Mouse (Mus musculus): Measurements from ENCODE around the gene Rad51b. TPM values are rescaled to one million over a fixed set of nuclear protein-coding genes. Genes with fewer than 3 reads are reported as not detected.

Rad51b gene
- polyA plus RNA-seq, 1 experiment from 2014 or later = 3.9 TPM

GRCm38 (mm10) chr12:79585336-79585735 is 288.3 kb downstream of the Rad51b start:
- TF ChIP-seq CTCF (IDR thresholded peaks at IDR 0.05; ENCODE audit: low read depth) = no peak
- Histone ChIP-seq H3K36me3 (ENCODE audit: insufficient read depth, low read length) (no peaks in the 10 kb centered on the region), H3K27ac (no peak overlapping the region), H3K9me3 (replicated peaks; ENCODE audit: low read length) (no peaks in the 10 kb centered on the region), H3K9ac (ENCODE audit: low read depth, low read length) (no peak overlapping the region), H3K4me3 (replicated peaks; ENCODE audit: low read depth, low read length) (no peak overlapping the region), H3K4me1 (replicated peaks; ENCODE audit: insufficient read depth, low read length) (peaks cover 3% of the 10 kb centered on the region; the same call in 1 of the 2 replicates), H3K4me2 (ENCODE audit: low read length) (no peak overlapping the region), H3K27me3 (ENCODE audit: insufficient read depth, low read length) (no peaks in the 10 kb centered on the region)
- ATAC-seq (replicated peaks; ENCODE audit: low FRiP score, low read depth) (no peak), DNase-seq (ENCODE audit: low spot score) (no peak)
- WGBS = 88% methylated on average over 2 of the region's 2 CpGs

GRCm38 (mm10) chr12:79588831-79589230 is 291.7 kb downstream of the Rad51b start:
- no peak for TF ChIP-seq CTCF (IDR thresholded peaks at IDR 0.05; ENCODE audit: low read depth)
- H3K36me3 ChIP-seq (ENCODE audit: insufficient read depth, low read length) = no peaks in the 10 kb centered on the region
- 99% methylated on average over 4 of the region's 4 CpGs for WGBS
- H3K27ac ChIP-seq = no peak overlapping the region
- H3K27me3 ChIP-seq (ENCODE audit: insufficient read depth, low read length) = no peaks in the 10 kb centered on the region
- no peak overlapping the region for H3K9ac ChIP-seq (ENCODE audit: low read depth, low read length)
- DNase-seq (ENCODE audit: low spot score) (no peak), ATAC-seq (replicated peaks; ENCODE audit: low FRiP score, low read depth) (no peak)
- no peaks in the 10 kb centered on the region for H3K9me3 ChIP-seq (replicated peaks; ENCODE audit: low read length)
- peaks cover 3% of the 10 kb centered on the region; the same call in 1 of the 2 replicates for H3K4me1 ChIP-seq (replicated peaks; ENCODE audit: insufficient read depth, low read length)
- H3K4me3 ChIP-seq (replicated peaks; ENCODE audit: low read depth, low read length) = no peak overlapping the region
- no peak overlapping the region for H3K4me2 ChIP-seq (ENCODE audit: low read length)

- H3K36me3 ChIP-seq (ENCODE audit: insufficient read depth, low read length) = no peaks in the 10 kb centered on the region
- H3K4me2 ChIP-seq (ENCODE audit: low read length) = no peak overlapping the region
- H3K27ac ChIP-seq = no peak overlapping the region
- no peaks in the 10 kb centered on the region for H3K4me1 ChIP-seq (replicated peaks; ENCODE audit: insufficient read depth, low read length)
- no peaks in the 10 kb centered on the region for H3K27me3 ChIP-seq (ENCODE audit: insufficient read depth, low read length)
- no peak overlapping the region for H3K9ac ChIP-seq (ENCODE audit: low read depth, low read length)
- no peaks in the 10 kb centered on the region for H3K9me3 ChIP-seq (replicated peaks; ENCODE audit: low read length)
- 33% methylated on average over 4 of the region's 4 CpGs for WGBS
- no peak for ATAC-seq (replicated peaks; ENCODE audit: low FRiP score, low read depth)
- no peak for TF ChIP-seq CTCF (IDR thresholded peaks at IDR 0.05; ENCODE audit: low read depth)
- peak; percentile 26 for DNase-seq (ENCODE audit: low spot score)
- no peak overlapping the region for H3K4me3 ChIP-seq (replicated peaks; ENCODE audit: low read depth, low read length)
These were observed 295.1 kb downstream of the Rad51b start for GRCm38 (mm10) chr12:79592206-79592605.

- TF ChIP-seq CTCF (IDR thresholded peaks at IDR 0.05; ENCODE audit: low read depth) = no peak
- peaks cover 19% of the 10 kb centered on the region; the same call in 1 of the 2 replicates for H3K4me1 ChIP-seq (replicated peaks; ENCODE audit: insufficient read depth, low read length)
- no peak overlapping the region for H3K4me3 ChIP-seq (replicated peaks; ENCODE audit: low read depth, low read length)
- H3K9ac ChIP-seq (ENCODE audit: low read depth, low read length) = no peak overlapping the region
- no peaks in the 10 kb centered on the region for H3K27me3 ChIP-seq (ENCODE audit: insufficient read depth, low read length)
- H3K27ac ChIP-seq = no peak overlapping the region
- DNase-seq (ENCODE audit: low spot score) (no peak), ATAC-seq (replicated peaks; ENCODE audit: low FRiP score, low read depth) (no peak)
- H3K4me2 ChIP-seq (ENCODE audit: low read length) = no peak overlapping the region
- H3K36me3 ChIP-seq (ENCODE audit: insufficient read depth, low read length) = no peaks in the 10 kb centered on the region
- no peaks in the 10 kb centered on the region for H3K9me3 ChIP-seq (replicated peaks; ENCODE audit: low read length)
These were observed 299.8 kb downstream of the Rad51b start for GRCm38 (mm10) chr12:79596842-79597241.

- no peak for ATAC-seq (replicated peaks; ENCODE audit: low FRiP score, low read depth)
- TF ChIP-seq CTCF (IDR thresholded peaks at IDR 0.05; ENCODE audit: low read depth) = no peak
- no peaks in the 10 kb centered on the region for H3K36me3 ChIP-seq (ENCODE audit: insufficient read depth, low read length)
- H3K27me3 ChIP-seq (ENCODE audit: insufficient read depth, low read length) = no peaks in the 10 kb centered on the region
- WGBS = 92% methylated on average over 2 of the region's 2 CpGs
- no peaks in the 10 kb centered on the region for H3K9me3 ChIP-seq (replicated peaks; ENCODE audit: low read length)
- H3K9ac ChIP-seq (ENCODE audit: low read depth, low read length) = no peak overlapping the region
- H3K4me2 ChIP-seq (ENCODE audit: low read length) = no peak overlapping the region
- no peak overlapping the region for H3K4me3 ChIP-seq (replicated peaks; ENCODE audit: low read depth, low read length)
- DNase-seq (ENCODE audit: low spot score) = no peak
- no peak overlapping the region for H3K27ac ChIP-seq
- peaks cover 19% of the 10 kb centered on the region; the same call in 1 of the 2 replicates for H3K4me1 ChIP-seq (replicated peaks; ENCODE audit: insufficient read depth, low read length)
These were observed 300.3 kb downstream of the Rad51b start for GRCm38 (mm10) chr12:79597351-79597750.

- H3K9ac ChIP-seq (ENCODE audit: low read depth, low read length) = no peak overlapping the region
- no peak for TF ChIP-seq CTCF (IDR thresholded peaks at IDR 0.05; ENCODE audit: low read depth)
- H3K4me2 ChIP-seq (ENCODE audit: low read length) = no peak overlapping the region
- H3K27me3 ChIP-seq (ENCODE audit: insufficient read depth, low read length) = no peaks in the 10 kb centered on the region
- WGBS = 72% methylated on average over 2 of the region's 2 CpGs
- ATAC-seq (replicated peaks; ENCODE audit: low FRiP score, low read depth) (no peak), DNase-seq (ENCODE audit: low spot score) (no peak)
- H3K27ac ChIP-seq = no peak overlapping the region
- H3K9me3 ChIP-seq (replicated peaks; ENCODE audit: low read length) = no peaks in the 10 kb centered on the region
- H3K4me1 ChIP-seq (replicated peaks; ENCODE audit: insufficient read depth, low read length) = peaks cover 19% of the 10 kb centered on the region; the same call in 1 of the 2 replicates
- H3K36me3 ChIP-seq (ENCODE audit: insufficient read depth, low read length) = no peaks in the 10 kb centered on the region
- H3K4me3 ChIP-seq (replicated peaks; ENCODE audit: low read depth, low read length) = no peak overlapping the region
These were observed 300.7 kb downstream of the Rad51b start for GRCm38 (mm10) chr12:79597786-79598185.

- TF ChIP-seq CTCF (IDR thresholded peaks at IDR 0.05; ENCODE audit: low read depth) = no peak
- Histone ChIP-seq H3K36me3 (ENCODE audit: insufficient read depth, low read length) (no peaks in the 10 kb centered on the region), H3K4me2 (ENCODE audit: low read length) (no peak overlapping the region), H3K9ac (ENCODE audit: low read depth, low read length) (no peak overlapping the region), H3K27me3 (ENCODE audit: insufficient read depth, low read length) (no peaks in the 10 kb centered on the region), H3K4me3 (replicated peaks; ENCODE audit: low read depth, low read length) (no peak overlapping the region), H3K9me3 (replicated peaks; ENCODE audit: low read length) (no peaks in the 10 kb centered on the region), H3K27ac (peak overlapping the region; percentile 26; the same call in 1 of the 2 replicates), H3K4me1 (replicated peaks; ENCODE audit: insufficient read depth, low read length) (peaks cover 19% of the 10 kb centered on the region; the same call in 1 of the 2 replicates)
- ATAC-seq (replicated peaks; ENCODE audit: low FRiP score, low read depth) = no peak
- WGBS = 13% methylated on average over 4 of the region's 4 CpGs
- DNase-seq (ENCODE audit: low spot score) = peak; percentile 88
These were observed 301.4 kb downstream of the Rad51b start for GRCm38 (mm10) chr12:79598496-79598895.

Measured in kidney, postnatal 0 days (tissue).